Mouse (Mus musculus) liver, adult 2 months (tissue): Measurements from ENCODE around the gene Pcsk1n.
"Not testable (repeated sequence)": the region's sequence is repeated elsewhere in the genome, so short reads cannot be mapped to it uniquely, and the experiment has no call there.

ENCODE experiments used
- CTCF ChIP-seq: fragments of 200-500 bp; IDR thresholded peaks from 2 replicates; pipeline ENCODE4 v1.5.1; 2011; ENCODE audit warnings: low read depth, low read length, control low read depth
- POLR2A ChIP-seq: fragments of 200-500 bp; IDR thresholded peaks from 2 replicates; pipeline ENCODE4 v1.6.1; 2011; ENCODE audit warnings: low read length, control low read depth; ENCODE audit not compliant: insufficient read depth; ENCODE audit errors: extremely low read depth

DNA sequence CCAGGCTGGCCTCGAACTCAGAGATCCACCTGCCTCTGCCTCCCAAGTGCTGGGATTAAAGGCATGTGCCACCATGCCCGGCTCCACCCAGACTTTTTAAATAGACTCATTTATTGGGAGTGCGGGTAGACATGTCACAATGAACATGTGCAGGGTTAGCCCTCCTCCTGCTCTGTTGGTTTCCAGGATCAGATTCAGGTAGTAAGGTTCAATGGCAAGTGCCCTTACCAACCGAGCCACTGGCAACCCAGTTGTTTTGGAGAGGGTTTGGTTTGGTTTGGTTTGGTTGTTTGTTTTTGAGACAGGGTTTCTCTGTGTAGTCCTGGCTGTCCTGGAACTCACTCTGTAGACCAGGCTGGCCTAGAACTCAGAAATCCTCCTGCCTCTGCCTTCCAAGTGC lies 10.4 kb upstream of the Pcsk1n start, which contains the start of gene Gm10490:
- not testable (repeated sequence) for TF ChIP-seq POLR2A, CTCF
